Mouse (Mus musculus) bone marrow, adult 2 months (tissue): ENCODE measurements around the gene Zfp141.

Source experiments
- CTCF ChIP-seq: fragments of 200-500 bp; IDR thresholded peaks from 2 replicates; pipeline ENCODE4 v1.5.1; 2011; ENCODE audit warnings: low read length, control low read depth; ENCODE audit not compliant: control insufficient read depth, insufficient read depth
- POLR2A ChIP-seq: fragments of 200-500 bp; IDR thresholded peaks from 2 replicates; pipeline ENCODE4 v1.6.1; 2011; ENCODE audit warnings: low read depth, mild to moderate bottlenecking, control low read depth, low read length, borderline replicate concordance; ENCODE audit not compliant: control insufficient read depth

GRCm38 (mm10) chr7:42551766-42552165 is 46.2 kb upstream of the Zfp141 start:
- TF ChIP-seq CTCF (no peak), POLR2A (no peak)
